Mouse (Mus musculus) C2C12 (cell line): ENCODE data around the gene Creb1.

Source experiments
- CTCF ChIP-seq: IDR thresholded peaks from one replicate; pipeline ENCODE4 v1.5.1; 2011; ENCODE audit not compliant: control insufficient read depth, insufficient read depth, insufficient read length
- MYOG ChIP-seq: IDR thresholded peaks from one replicate; pipeline ENCODE4 v1.6.1; 2011; ENCODE audit not compliant: control insufficient read depth, insufficient read length; ENCODE audit errors: extremely low read depth

DNA sequence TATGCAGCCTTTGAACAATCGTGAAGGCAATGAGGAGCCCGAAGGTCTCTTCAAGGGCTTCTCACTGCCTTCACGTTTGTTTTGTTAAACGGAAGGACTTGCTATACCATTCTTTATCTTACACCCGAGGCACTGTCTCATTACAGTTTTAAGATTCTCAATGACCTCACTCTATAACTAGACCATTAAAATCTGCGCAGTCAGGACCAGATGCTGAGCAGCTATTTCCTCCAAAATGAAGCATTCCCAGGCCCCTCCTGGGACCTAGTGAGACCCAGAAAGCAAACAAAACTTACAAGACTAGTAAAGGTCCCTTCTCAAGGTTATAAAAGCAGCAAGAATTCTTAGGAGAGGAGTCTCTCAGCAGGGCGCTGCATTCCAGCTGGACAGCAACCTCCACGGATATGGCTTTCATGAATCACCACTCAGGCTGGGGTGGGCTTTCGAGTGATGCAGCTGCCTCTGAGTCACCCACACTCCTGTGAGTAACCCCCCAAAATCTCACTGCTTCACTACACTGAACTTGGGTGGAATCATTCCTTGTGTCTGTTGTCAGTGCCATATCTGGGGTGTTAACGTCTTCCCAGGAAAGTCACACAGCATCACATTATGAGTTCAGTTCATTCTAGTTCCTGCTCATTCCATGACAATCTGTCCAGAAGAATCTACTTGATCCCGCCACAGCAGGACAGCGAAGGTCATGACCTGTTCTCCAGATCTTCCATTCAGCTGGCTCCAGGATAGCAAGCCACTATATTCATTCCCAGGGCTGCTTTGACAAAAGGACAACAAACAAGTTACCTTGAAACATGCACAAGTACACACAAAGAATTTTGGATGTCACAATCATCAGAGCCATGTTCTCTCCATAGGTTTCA, 91.4 kb downstream of the Creb1 start:
- TF ChIP-seq CTCF = no peak
- no peak for TF ChIP-seq MYOG
